Mouse (Mus musculus): ENCODE measurements around the gene Drd3. TPM values are rescaled to one million over a fixed set of nuclear protein-coding genes. Genes with fewer than 3 reads are reported as not detected.
A peak's percentile ranks its signal among the peaks of the same experiment; 100 is the strongest.

Gene Drd3
- total and polyA plus RNA-seq, 3 experiments, result not detected

GRCm38 (mm10) chr16:43841236-43841635 is 87.4 kb downstream of the Drd3 start:
- H3K27me3 ChIP-seq (replicated peaks), result no peaks in the 10 kb centered on the region
- no peaks in the 10 kb centered on the region for H3K9me3 ChIP-seq (replicated peaks; ENCODE audit: low read length)
- H3K4me2 ChIP-seq (ENCODE audit: insufficient read depth, low read depth, poor library complexity, severe bottlenecking), result no peak overlapping the region
- peak; percentile 92 for TF ChIP-seq JUND (conservative IDR thresholded peaks at IDR 0.05; ENCODE audit: low read depth, low read length)
- TF ChIP-seq JUN (IDR thresholded peaks at IDR 0.05; ENCODE audit: insufficient read depth, low read depth, low read length), result peak; percentile 74
- peak; percentile 56; the same call in 1 of the 2 replicates for TF ChIP-seq ETS1 (conservative IDR thresholded peaks at IDR 0.05; ENCODE audit: low read depth, low read length)
- peak; percentile 33; the same call in 1 of the 2 replicates for TF ChIP-seq BHLHE40 (IDR thresholded peaks at IDR 0.05; ENCODE audit: low read depth, low read length)
- no peak for TF ChIP-seq ZKSCAN1 (IDR thresholded peaks at IDR 0.05; ENCODE audit: borderline replicate concordance, low read depth, low read length)
- peak; percentile 74 for TF ChIP-seq EP300 (IDR thresholded peaks at IDR 0.05; ENCODE audit: low read length)
- TF ChIP-seq MAFK (IDR thresholded peaks at IDR 0.05; ENCODE audit: insufficient replicate concordance, low read length), result 0 out of 2 replicates have a peak, but pooled peaks have one; percentile 18
- TF ChIP-seq UBTF (IDR thresholded peaks at IDR 0.05; ENCODE audit: low read depth, low read length), result no peak
- TF ChIP-seq IRF4 (IDR thresholded peaks at IDR 0.05; ENCODE audit: low read depth, low read length), result peak; percentile 86
- no peak for TF ChIP-seq ZC3H11A (IDR thresholded peaks at IDR 0.05; ENCODE audit: low read depth, low read length)
- no peak for TF ChIP-seq E2F4 (IDR thresholded peaks at IDR 0.05; ENCODE audit: insufficient replicate concordance, low read depth, low read length)
- peak; percentile 47; the same call in 1 of the 2 replicates for TF ChIP-seq MEF2A (IDR thresholded peaks at IDR 0.05; ENCODE audit: borderline replicate concordance, low read depth, low read length)
- no peaks in the 10 kb centered on the region for H3K79me2 ChIP-seq (replicated peaks; ENCODE audit: control insufficient read depth, extremely low read depth, insufficient read depth, poor library complexity, severe bottlenecking)
- no peak overlapping the region for H3K27ac ChIP-seq (ENCODE audit: insufficient read depth, low read depth)
- peaks cover 8% of the 10 kb centered on the region in 2 experiments; a peak in 3 of 4 replicates for H3K4me1 ChIP-seq (ENCODE audit: control insufficient read depth in 1 of 2, insufficient read depth in 2 of 2)
- in situ Hi-C loops (cut with MboI; ENCODE audit: low pct_ligation_motif_present, low pct_unique_long_range_greater_than_20kb, low sequenced_read_pairs) (no loop called here), dilution Hi-C loops (cut with MboI; ENCODE audit: extremely low pct_ligation_motif_present, extremely low pct_unique_long_range_greater_than_20kb, low sequenced_read_pairs) (no loop called here)
- H3K9ac ChIP-seq (ENCODE audit: insufficient read depth, low read depth), result no peak overlapping the region
- no peaks in the 10 kb centered on the region for H3K36me3 ChIP-seq (replicated peaks in 1 of 2; ENCODE audit: control insufficient read depth in 1 of 2, insufficient read depth in 1 of 2, low read length in 1 of 2)
- H3K4me3 ChIP-seq (replicated peaks in 1 of 3; ENCODE audit: low read depth in 2 of 3, low read length in 2 of 3, poor library complexity in 1 of 3), result no peak overlapping the region
- peak; percentile 31 for DNase-seq (ENCODE audit: extremely low read depth)

GRCm38 (mm10) chr16:43849839-43850238 is 96.0 kb downstream of the Drd3 start:
- peaks cover 0 to 2% of the 10 kb centered on the region in 2 experiments; a peak in 1 of 4 replicates for H3K4me1 ChIP-seq (ENCODE audit: control insufficient read depth in 1 of 2, insufficient read depth in 2 of 2)
- no peak overlapping the region for H3K4me3 ChIP-seq (replicated peaks in 1 of 3; ENCODE audit: low read depth in 2 of 3, low read length in 2 of 3, poor library complexity in 1 of 3)
- dilution Hi-C loops (cut with MboI; ENCODE audit: extremely low pct_ligation_motif_present, extremely low pct_unique_long_range_greater_than_20kb, low sequenced_read_pairs), result no loop called here
- peaks cover 2% of the 10 kb centered on the region for H3K27me3 ChIP-seq (replicated peaks)
- TF ChIP-seq SIN3A (IDR thresholded peaks at IDR 0.05; ENCODE audit: low read length), result no peak
- no peak for TF ChIP-seq ZMIZ1 (IDR thresholded peaks at IDR 0.05; ENCODE audit: low read depth, low read length)
- TF ChIP-seq TCF12 (IDR thresholded peaks at IDR 0.05; ENCODE audit: low read depth, low read length), result no peak
- TF ChIP-seq MXI1 (IDR thresholded peaks at IDR 0.05; ENCODE audit: low read depth, low read length), result no peak
- no peak for TF ChIP-seq CHD1 (IDR thresholded peaks at IDR 0.05; ENCODE audit: low read depth, low read length)
- no peak for TF ChIP-seq USF2 (conservative IDR thresholded peaks at IDR 0.05; ENCODE audit: low read depth, low read length)
- TF ChIP-seq RCOR1 (conservative IDR thresholded peaks at IDR 0.05; ENCODE audit: low read depth, low read length), result no peak
- TF ChIP-seq RAD21 (IDR thresholded peaks at IDR 0.05; ENCODE audit: low read depth, low read length), result peak; percentile 52
- no peak for TF ChIP-seq IRF4 (IDR thresholded peaks at IDR 0.05; ENCODE audit: low read depth, low read length)
- TF ChIP-seq EP300 (IDR thresholded peaks at IDR 0.05; ENCODE audit: low read length), result no peak
- no peak for TF ChIP-seq PAX5 (IDR thresholded peaks at IDR 0.05; ENCODE audit: low read length)
- no peak for TF ChIP-seq ZC3H11A (IDR thresholded peaks at IDR 0.05; ENCODE audit: low read depth, low read length)
- TF ChIP-seq CHD2 (IDR thresholded peaks at IDR 0.05; ENCODE audit: low read length), result no peak
- TF ChIP-seq MYC (IDR thresholded peaks at IDR 0.05; ENCODE audit: low read depth, low read length), result peak; percentile 69; the same call in 1 of the 2 replicates
- no peak for TF ChIP-seq GABPA (IDR thresholded peaks at IDR 0.05; ENCODE audit: insufficient replicate concordance, low read depth, low read length)
- no peak for TF ChIP-seq MAZ (IDR thresholded peaks at IDR 0.05; ENCODE audit: low read depth, low read length)
- no peak for TF ChIP-seq E2F4 (IDR thresholded peaks at IDR 0.05; ENCODE audit: insufficient replicate concordance, low read depth, low read length)
- TF ChIP-seq ZNF384 (IDR thresholded peaks at IDR 0.05; ENCODE audit: low read depth, low read length), result peak; percentile 90
- TF ChIP-seq SMC3 (IDR thresholded peaks at IDR 0.05; ENCODE audit: low read depth, low read length), result no peak; the same call in 1 of the 2 replicates
- TF ChIP-seq CTCF (conservative IDR thresholded peaks at IDR 0.05 in 1 of 2, IDR thresholded peaks at IDR 0.05 in 1 of 2; ENCODE audit: low read depth in 2 of 2, low read length in 2 of 2), result peak in 1 of 2 experiments; percentile 63; a peak in 2 of 4 replicates
- TF ChIP-seq HCFC1 (IDR thresholded peaks at IDR 0.05; ENCODE audit: low read depth, low read length), result no peak
- in situ Hi-C loops (cut with MboI; ENCODE audit: low pct_ligation_motif_present, low pct_unique_long_range_greater_than_20kb, low sequenced_read_pairs), result no loop called here
- no peaks in the 10 kb centered on the region for H3K79me2 ChIP-seq (replicated peaks; ENCODE audit: control insufficient read depth, extremely low read depth, insufficient read depth, poor library complexity, severe bottlenecking)
- H3K9ac ChIP-seq (ENCODE audit: insufficient read depth, low read depth), result no peak overlapping the region
- no peaks in the 10 kb centered on the region for H3K9me3 ChIP-seq (replicated peaks; ENCODE audit: low read length)
- H3K4me2 ChIP-seq (ENCODE audit: insufficient read depth, low read depth, poor library complexity, severe bottlenecking), result no peak overlapping the region
- DNase-seq (ENCODE audit: extremely low read depth), result no peak
- no peaks in the 10 kb centered on the region for H3K36me3 ChIP-seq (replicated peaks in 1 of 2; ENCODE audit: control insufficient read depth in 1 of 2, insufficient read depth in 1 of 2, low read length in 1 of 2)
- no peak overlapping the region for H3K27ac ChIP-seq (ENCODE audit: insufficient read depth, low read depth)

All from CH12.LX (cell line).